11 mouse cellular contexts compared by ENCODE assay signal in the genomic region with DNA sequence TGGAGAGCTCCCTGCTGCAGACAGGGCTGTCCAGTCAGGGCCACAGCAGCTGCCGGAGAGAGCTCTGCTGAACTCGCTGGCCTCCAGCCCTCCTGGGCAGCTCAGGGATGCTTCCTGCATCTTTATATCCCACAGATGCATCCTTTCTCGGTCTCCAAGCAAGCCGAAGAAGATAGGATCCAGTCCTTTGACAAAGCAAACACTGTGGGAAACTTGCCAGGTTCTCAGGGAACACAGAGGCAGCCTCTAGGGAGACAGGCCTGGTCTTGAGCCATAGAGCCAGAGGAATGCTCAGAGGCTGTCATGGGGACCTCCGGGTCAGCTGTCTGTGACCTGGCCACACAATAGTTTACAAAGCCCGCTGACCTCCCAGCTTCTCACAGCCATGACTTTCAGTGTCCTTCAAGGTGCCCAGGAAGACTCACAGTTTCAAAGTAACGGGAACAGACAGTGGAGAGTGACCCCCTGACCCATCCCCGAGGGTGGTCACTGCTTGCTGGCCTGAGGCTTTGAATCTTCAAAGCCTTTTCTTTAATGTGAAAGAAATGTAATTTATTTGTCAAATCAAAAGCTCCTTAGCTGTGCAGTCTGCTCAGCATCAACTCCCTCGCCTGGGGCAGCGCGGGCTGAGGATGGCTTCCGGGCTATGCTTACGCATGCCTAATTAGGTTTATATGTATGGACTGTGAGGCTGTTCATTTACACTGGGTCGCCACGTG.
DNase-seq lines count a peak whose midpoint lies in the region; ATAC-seq and TF ChIP-seq lines count a peak whose summit lies in the region.
"Had no signal": no experiment of that assay in that cellular context is flagged by ENCODE, and none has a peak within 500 bp of the region (broad histone marks: within the 10 kb centered on the region; RNA-seq: fewer than 3 reads in every experiment).

No protein-coding gene starts in this region.

- ATAC-seq in hindbrain, embryonic 11.5 days (ENCODE audit: low FRiP score), result peak; percentile 53
- peak; percentile 54; the same call in 1 of the 2 replicates for ATAC-seq in lung, embryonic 16.5 days (ENCODE audit: low read depth)
- no peak for ATAC-seq in intestine, postnatal 0 days
- ATAC-seq: Patski had no signal

- peak overlapping the region; percentile 10 for H3K27ac ChIP-seq in embryonic facial prominence, embryonic 10.5 days (replicated peaks)
- no peak overlapping the region for H3K27ac ChIP-seq in hindbrain, embryonic 11.5 days (ENCODE audit: low read depth, low read length)
- no peak overlapping the region for H3K27ac ChIP-seq in lung, embryonic 16.5 days (ENCODE audit: low read length)
- H3K27ac ChIP-seq in intestine, postnatal 0 days (ENCODE audit: low read depth, low read length), result no peak overlapping the region
- H3K27ac ChIP-seq: embryonic facial prominence, embryonic 13.5 days; limb, embryonic 12.5 days had no signal

- H3K27me3 ChIP-seq in embryonic facial prominence, embryonic 10.5 days (replicated peaks; ENCODE audit: low read depth, poor library complexity, severe bottlenecking), result peaks cover 13% of the 10 kb centered on the region
- no peaks in the 10 kb centered on the region for H3K27me3 ChIP-seq in hindbrain, embryonic 11.5 days (ENCODE audit: control insufficient read depth, insufficient read depth, low read length)
- H3K27me3 ChIP-seq in lung, embryonic 16.5 days (ENCODE audit: control insufficient read depth, insufficient read depth, low read depth, low read length), result no peaks in the 10 kb centered on the region
- no peaks in the 10 kb centered on the region for H3K27me3 ChIP-seq in intestine, postnatal 0 days (replicated peaks; ENCODE audit: control insufficient read depth, insufficient read depth, low read length)
- H3K27me3 ChIP-seq: embryonic facial prominence, embryonic 13.5 days; limb, embryonic 12.5 days; Patski had no signal

- 16% methylated on average over 15 of the region's 15 CpGs for WGBS in embryonic facial prominence, embryonic 10.5 days
- WGBS in hindbrain, embryonic 11.5 days, result 8% methylated on average over 15 of the region's 15 CpGs
- 41% methylated on average over 15 of the region's 15 CpGs for WGBS in lung, embryonic 16.5 days
- WGBS in intestine, postnatal 0 days, result 50% methylated on average over 15 of the region's 15 CpGs

- peaks cover 38% of the 10 kb centered on the region for H3K4me1 ChIP-seq in embryonic facial prominence, embryonic 10.5 days
- H3K4me1 ChIP-seq in hindbrain, embryonic 11.5 days (replicated peaks; ENCODE audit: control insufficient read depth, insufficient read depth, low read length), result peaks cover 10% of the 10 kb centered on the region
- no peaks in the 10 kb centered on the region for H3K4me1 ChIP-seq in lung, embryonic 16.5 days (replicated peaks; ENCODE audit: control insufficient read depth, insufficient read depth, low read length)
- 0 out of 2 replicates have a peak, but pooled peaks cover 3% of the 10 kb centered on the region for H3K4me1 ChIP-seq in intestine, postnatal 0 days (replicated peaks; ENCODE audit: control insufficient read depth, insufficient read depth, low read length)

- no peak overlapping the region for H3K4me2 ChIP-seq in hindbrain, embryonic 11.5 days (replicated peaks; ENCODE audit: low read depth, low read length)
- H3K4me2 ChIP-seq in lung, embryonic 16.5 days (ENCODE audit: low read depth, low read length), result no peak overlapping the region
- H3K4me2 ChIP-seq in intestine, postnatal 0 days (replicated peaks; ENCODE audit: low read depth), result no peak overlapping the region
- H3K4me2 ChIP-seq: embryonic facial prominence, embryonic 13.5 days; limb, embryonic 12.5 days had no signal

- no peak overlapping the region for H3K9ac ChIP-seq in hindbrain, embryonic 11.5 days (ENCODE audit: low read depth, low read length)
- H3K9ac ChIP-seq in lung, embryonic 16.5 days (ENCODE audit: low read length), result no peak overlapping the region
- H3K9ac ChIP-seq in intestine, postnatal 0 days (ENCODE audit: low read depth, low read length), result no peak overlapping the region
- H3K9ac ChIP-seq: embryonic facial prominence, embryonic 13.5 days; limb, embryonic 12.5 days had no signal

- no peaks in the 10 kb centered on the region for H3K36me3 ChIP-seq in embryonic facial prominence, embryonic 10.5 days (replicated peaks)
- no peaks in the 10 kb centered on the region for H3K36me3 ChIP-seq in hindbrain, embryonic 11.5 days (ENCODE audit: control insufficient read depth, insufficient read depth, low read length)
- no peaks in the 10 kb centered on the region for H3K36me3 ChIP-seq in lung, embryonic 16.5 days (ENCODE audit: control insufficient read depth, insufficient read depth, low read length)
- H3K36me3 ChIP-seq in intestine, postnatal 0 days (ENCODE audit: control insufficient read depth, insufficient read depth), result no peaks in the 10 kb centered on the region
- H3K36me3 ChIP-seq: embryonic facial prominence, embryonic 13.5 days; limb, embryonic 12.5 days had no signal

- H3K9me3 ChIP-seq in embryonic facial prominence, embryonic 10.5 days, result no peaks in the 10 kb centered on the region
- H3K9me3 ChIP-seq in hindbrain, embryonic 11.5 days (ENCODE audit: control insufficient read depth, low read length), result no peaks in the 10 kb centered on the region
- no peaks in the 10 kb centered on the region for H3K9me3 ChIP-seq in lung, embryonic 16.5 days (ENCODE audit: control insufficient read depth, low read length)
- no peaks in the 10 kb centered on the region for H3K9me3 ChIP-seq in intestine, postnatal 0 days (ENCODE audit: control insufficient read depth)
- H3K9me3 ChIP-seq: embryonic facial prominence, embryonic 13.5 days; limb, embryonic 12.5 days had no signal

- DNase-seq in brain, adult 2 months (ENCODE audit: low read depth, low spot score), result peak; percentile 29
- DNase-seq in embryonic facial prominence, embryonic 10.5 days (ENCODE audit: low spot score), result peak; percentile 47
- peak; percentile 52 for DNase-seq in hindbrain, embryonic 11.5 days (ENCODE audit: low spot score)
- DNase-seq in skeletal muscle tissue, adult 2 months (ENCODE audit: low read depth, low spot score), result peak; percentile 25
- no peak for DNase-seq in adipocyte (ENCODE audit: low spot score)
- no peak for DNase-seq in layer of hippocampus, adult 8-10 months (ENCODE audit: low spot score in 2 of 2)

- H3K4me3 ChIP-seq in embryonic facial prominence, embryonic 10.5 days, result no peak overlapping the region
- H3K4me3 ChIP-seq in hindbrain, embryonic 11.5 days (ENCODE audit: low read depth, low read length), result no peak overlapping the region
- no peak overlapping the region for H3K4me3 ChIP-seq in lung, embryonic 16.5 days (ENCODE audit: low read length)
- no peak overlapping the region for H3K4me3 ChIP-seq in intestine, postnatal 0 days (ENCODE audit: low read depth, low read length)
- H3K4me3 ChIP-seq: embryonic facial prominence, embryonic 13.5 days; limb, embryonic 12.5 days had no signal

- no peak for TF ChIP-seq CTCF in intestine, postnatal 0 days (IDR thresholded peaks at IDR 0.05; ENCODE audit: low read depth)

Comparison
In these comparisons a context has a peak if more than half of its experiments do, and no peak if none do; other contexts are left out.
1. DNase-seq: peak in brain, adult 2 months (single experiment), embryonic facial prominence, embryonic 10.5 days (single experiment), hindbrain, embryonic 11.5 days (single experiment) and skeletal muscle tissue, adult 2 months (single experiment); none in adipocyte (single experiment) and layer of hippocampus, adult 8-10 months (0 of 2).